In the genomic region with DNA sequence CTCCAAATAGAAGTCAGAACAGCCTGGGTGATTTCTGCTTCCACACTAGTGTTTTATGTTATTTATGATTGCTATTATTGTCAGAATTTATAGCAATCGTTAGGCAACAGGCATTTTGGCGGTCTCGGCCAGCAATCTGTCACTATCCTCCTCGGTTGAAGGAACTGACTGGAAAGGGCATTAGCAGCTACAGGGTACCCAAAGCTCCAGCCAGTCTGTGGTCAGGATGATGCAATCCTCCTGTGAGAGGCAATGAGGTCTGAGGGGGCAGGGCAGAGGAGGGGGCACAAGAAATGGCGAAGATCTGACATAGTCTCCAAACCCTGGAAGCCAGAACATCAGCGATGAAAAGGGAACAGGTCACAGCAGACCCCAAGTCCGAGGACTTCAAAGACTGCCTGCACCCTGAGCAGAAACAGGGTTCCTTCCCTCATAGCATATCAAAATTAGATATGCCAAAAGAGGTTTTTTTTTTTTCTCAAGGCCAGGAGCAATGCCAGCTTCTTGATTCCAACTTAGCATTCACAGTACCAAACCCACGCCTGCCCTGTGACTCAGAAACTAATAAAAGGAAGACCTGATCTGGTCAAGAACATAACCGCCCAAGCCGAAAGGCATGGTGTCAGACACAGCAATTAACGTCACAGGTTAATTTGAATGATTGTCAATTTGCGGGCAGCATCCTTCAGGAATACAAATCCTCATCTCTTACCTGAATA, we compare ENCODE assay signal across 18 mouse cellular contexts.
DNase-seq lines count a peak whose midpoint lies in the region.
"Had no signal": no experiment of that assay in that cellular context is flagged by ENCODE, and none has a peak within 500 bp of the region (broad histone marks: within the 10 kb centered on the region; RNA-seq: fewer than 3 reads in every experiment).

No protein-coding gene starts in this region.

- peak; percentile 57 for DNase-seq in left cerebral cortex, postnatal 4 days
- DNase-seq in left cerebral cortex, adult 9 months (ENCODE audit: low spot score in 2 of 2): no peak
- peak; percentile 76 for DNase-seq in adrenal gland, adult 2 months
- peak; percentile 20 for DNase-seq in adrenal gland, postnatal 25 days
- no peak for DNase-seq in urinary bladder, postnatal 36 days (ENCODE audit: low spot score in 2 of 2)
- no peak for DNase-seq in thymus, postnatal 4 days
- DNase-seq: B cell, adult 2 months; cerebellum, adult 8-10 months; forebrain, postnatal 0 days; heart, adult 2 months; heart, postnatal 14 days; kidney, adult 2 months; kidney, postnatal 36 days; liver, embryonic 13.5 days; lung, adult 18-20 months; lung, postnatal 4 days; retina, postnatal 1 day; right cerebral cortex, postnatal 14 days had no signal

- intact Hi-C loops in left cerebral cortex, postnatal 4 days (cut with DNase I): no loop called here

Comparison
In these comparisons a context has a peak if more than half of its experiments do, and no peak if none do; other contexts are left out.
1. DNase-seq: peak in left cerebral cortex, postnatal 4 days (single experiment), adrenal gland, adult 2 months (single experiment) and adrenal gland, postnatal 25 days (single experiment); none in left cerebral cortex, adult 9 months (0 of 2), urinary bladder, postnatal 36 days (0 of 2) and thymus, postnatal 4 days (single experiment).